Mouse (Mus musculus) liver, postnatal 0 days (tissue): ENCODE measurements around the gene Sp1. TPM values are rescaled to one million over a fixed set of nuclear protein-coding genes. Genes with fewer than 3 reads are reported as not detected.

ENCODE experiments used
- ATAC-seq: fragments of 200-750 bp; cut with Nextera tagmentation; 2 replicates; pipeline ENCODE4 v1.8.0; 2017; ENCODE audit warnings: mild to moderate bottlenecking, moderate library complexity
- DNase-seq: peaks from one replicate; pipeline ENCODE4 v3.0.0-alpha.2; 2016
- H3K27ac ChIP-seq: fragments of 300-500 bp; sonication (generic); 2 replicates; pipeline ENCODE4 v1.5.1; 2014; ENCODE audit warnings: antibody characterized with exemption, moderate library complexity, mild to moderate bottlenecking, low read depth
- H3K27me3 ChIP-seq: fragments of 300-500 bp; sonication (generic); 2 replicates; pipeline ENCODE4 v1.6.1; 2014; ENCODE audit warnings: low read length, control low read depth, mixed read lengths; ENCODE audit not compliant: insufficient read depth
- H3K36me3 ChIP-seq: fragments of 300-500 bp; sonication (generic); replicated peaks from 2 replicates; pipeline ENCODE4 v1.6.1; 2014; ENCODE audit warnings: mild to moderate bottlenecking, control low read depth, low read length, moderate library complexity, mixed read lengths; ENCODE audit not compliant: insufficient read depth
- H3K4me1 ChIP-seq: fragments of 300-500 bp; sonication (generic); 2 replicates; pipeline ENCODE4 v1.6.1; 2014; ENCODE audit warnings: antibody characterized with exemption, mild to moderate bottlenecking, control low read depth; ENCODE audit not compliant: insufficient read depth
- H3K4me2 ChIP-seq: fragments of 300-500 bp; sonication (generic); 2 replicates; pipeline ENCODE4 v1.6.1; 2014; ENCODE audit warnings: low read depth, mild to moderate bottlenecking, low read length, moderate library complexity, mixed read lengths
- H3K4me3 ChIP-seq: fragments of 300-500 bp; sonication (generic); 2 replicates; pipeline ENCODE4 v1.5.1; 2014; ENCODE audit warnings: low read depth, low read length
- H3K9ac ChIP-seq: fragments of 300-500 bp; sonication (generic); replicated peaks from 2 replicates; pipeline ENCODE4 v1.6.1; 2014; ENCODE audit warnings: mild to moderate bottlenecking, moderate library complexity
- H3K9me3 ChIP-seq: fragments of 300-500 bp; sonication (generic); 2 replicates; pipeline ENCODE4 v1.6.1; 2016; ENCODE audit warnings: mild to moderate bottlenecking, control low read depth, low read length, mixed read lengths
- CTCF ChIP-seq: sonication (generic); IDR thresholded peaks from 2 replicates; pipeline ENCODE4 v1.5.1; 2016; ENCODE audit warnings: antibody characterized with exemption, low read depth
- EP300 ChIP-seq: IDR thresholded peaks from 2 replicates; pipeline ENCODE4 v1.6.1; 2016; ENCODE audit warnings: antibody characterized with exemption, low read depth, mild to moderate bottlenecking
- WGBS: fragments of 180-500 bp; shearing (Covaris S2); extraction: QIAGEN DNeasy Blood & Tissue Kit; methylation state at CpG from one replicate; pipeline ENCODE4 v1.1.7; 2014; ENCODE audit not compliant: insufficient replicate concordance; 5-methylcytosine and 5-hydroxymethylcytosine counted together
- polyA plus RNA-seq: library from polyadenylated mRNA; unstranded; fragments of >200 nt; fragmentation: Nextera tagmentation; extraction: Ambion mirVana; gene quantifications from 2 replicates; pipeline ENCODE4 v1.2.1, GENCODE M21; 2015

Gene Sp1
- polyA plus RNA-seq, 1 experiment from 2014 or later = 2.9 TPM

- Histone ChIP-seq H3K27me3 (no peaks in the 10 kb centered on the region), H3K9me3 (no peaks in the 10 kb centered on the region), H3K4me2 (peak overlapping the region; percentile 5; the same call in 1 of the 2 replicates), H3K4me1 (peaks cover 29% of the 10 kb centered on the region), H3K36me3 (peaks cover 47% of the 10 kb centered on the region), H3K9ac (no peak overlapping the region), H3K27ac (no peak overlapping the region), H3K4me3 (no peak overlapping the region)
- TF ChIP-seq CTCF (no peak), EP300 (no peak)
- WGBS = 69% methylated on average over 2 of the region's 2 CpGs
- ATAC-seq = no peak
- DNase-seq = no peak
Observed at GRCm38 (mm10) chr15:102408558-102409130, 2.7 kb downstream of the Sp1 start.

GRCm38 (mm10) chr15:102409286-102409685 lies 3.3 kb downstream of the Sp1 start:
- H3K36me3 ChIP-seq = peaks cover 50% of the 10 kb centered on the region
- 90% methylated on average over 3 of the region's 3 CpGs for WGBS
- no peak for ATAC-seq
- H3K4me1 ChIP-seq = peaks cover 29% of the 10 kb centered on the region
- no peak overlapping the region for H3K4me3 ChIP-seq
- H3K4me2 ChIP-seq = peak overlapping the region; percentile 26
- no peak overlapping the region for H3K9ac ChIP-seq
- H3K9me3 ChIP-seq = no peaks in the 10 kb centered on the region
- DNase-seq = no peak
- TF ChIP-seq EP300 = no peak
- TF ChIP-seq CTCF = no peak
- no peaks in the 10 kb centered on the region for H3K27me3 ChIP-seq
- H3K27ac ChIP-seq = no peak overlapping the region

- Histone ChIP-seq H3K4me3 (no peak overlapping the region), H3K9ac (no peak overlapping the region), H3K4me2 (peak overlapping the region; percentile 56), H3K9me3 (no peaks in the 10 kb centered on the region), H3K27ac (no peak overlapping the region), H3K36me3 (peaks cover 53% of the 10 kb centered on the region), H3K4me1 (peaks cover 26% of the 10 kb centered on the region), H3K27me3 (no peaks in the 10 kb centered on the region)
- DNase-seq = no peak
- WGBS = 74% methylated on average over 1 of the region's 1 CpGs
- TF ChIP-seq EP300 (no peak), CTCF (no peak)
- no peak for ATAC-seq
Observed at GRCm38 (mm10) chr15:102411077-102411476, 5.1 kb downstream of the Sp1 start.

- ATAC-seq (no peak), DNase-seq (no peak)
- no peak overlapping the region for H3K4me3 ChIP-seq
- no peak overlapping the region for H3K4me2 ChIP-seq
- H3K36me3 ChIP-seq = peaks cover 42% of the 10 kb centered on the region
- H3K9me3 ChIP-seq = no peaks in the 10 kb centered on the region
- H3K4me1 ChIP-seq = peaks cover 18% of the 10 kb centered on the region
- no peak overlapping the region for H3K9ac ChIP-seq
- no peak overlapping the region for H3K27ac ChIP-seq
- TF ChIP-seq EP300 (no peak), CTCF (no peak)
- H3K27me3 ChIP-seq = no peaks in the 10 kb centered on the region
Observed at GRCm38 (mm10) chr15:102413687-102414086, 7.7 kb downstream of the Sp1 start.

GRCm38 (mm10) chr15:102417524-102417923 lies 11.6 kb downstream of the Sp1 start:
- whole genome bisulfite sequencing = 86% methylated on average over 2 of the region's 2 CpGs

GRCm38 (mm10) chr15:102420986-102421385 lies 15.0 kb downstream of the Sp1 start:
- DNase-seq (no peak), ATAC-seq (no peak)
- TF ChIP-seq CTCF = no peak
- TF ChIP-seq EP300 = no peak
- no peaks in the 10 kb centered on the region for H3K9me3 ChIP-seq
- H3K4me2 ChIP-seq = no peak overlapping the region
- H3K4me1 ChIP-seq = no peaks in the 10 kb centered on the region
- 37% methylated on average over 1 of the region's 1 CpGs for WGBS
- peaks cover 15% of the 10 kb centered on the region for H3K36me3 ChIP-seq
- no peaks in the 10 kb centered on the region for H3K27me3 ChIP-seq
- no peak overlapping the region for H3K9ac ChIP-seq
- no peak overlapping the region for H3K4me3 ChIP-seq
- H3K27ac ChIP-seq = no peak overlapping the region

More at GRCm38 (mm10) chr15:102417524-102417923, 11.6 kb downstream of the Sp1 start:
- Histone ChIP-seq H3K36me3 (peaks cover 12% of the 10 kb centered on the region; the same call in 1 of the 2 replicates), H3K4me1 (no peaks in the 10 kb centered on the region), H3K27ac (no peak overlapping the region), H3K4me2 (no peak overlapping the region), H3K9me3 (no peaks in the 10 kb centered on the region), H3K9ac (no peak overlapping the region), H3K4me3 (no peak overlapping the region), H3K27me3 (no peaks in the 10 kb centered on the region)
- ATAC-seq = no peak
- no peak for DNase-seq
- TF ChIP-seq EP300 = no peak
- no peak for TF ChIP-seq CTCF
